Mouse (Mus musculus) liver, embryonic 14.5 days (tissue): ENCODE measurements around the gene Mical3. TPM values are rescaled to one million over a fixed set of nuclear protein-coding genes. Genes with fewer than 3 reads are reported as not detected.
A peak's percentile ranks its signal among the peaks of the same experiment; 100 is the strongest.

ENCODE experiments used
- ATAC-seq: fragments of 200-750 bp; cut with Nextera tagmentation; 2 replicates; pipeline ENCODE4 v1.8.0; 2017; ENCODE audit warnings: moderate number of reproducible peaks, mild to moderate bottlenecking, moderate library complexity; ENCODE audit not compliant: insufficient read depth
- DNase-seq, 3 experiments: peaks; one replicate each; pipeline ENCODE4 v3.0.0-alpha.2; 2012 to 2013; ENCODE audit warnings: low read depth in 3 of 3, low spot score in 3 of 3
- H3K27ac ChIP-seq: fragments of 300-500 bp; sonication (generic); 2 replicates; pipeline ENCODE4 v1.5.1; 2014; ENCODE audit warnings: moderate library complexity, mild to moderate bottlenecking, control low read depth, inconsistent platforms
- H3K27me3 ChIP-seq: fragments of 300-500 bp; sonication (generic); 2 replicates; pipeline ENCODE4 v1.6.1; 2014; ENCODE audit warnings: mild to moderate bottlenecking, low read length, moderate library complexity; ENCODE audit not compliant: control insufficient read depth, insufficient read depth
- H3K36me3 ChIP-seq: fragments of 300-500 bp; sonication (generic); replicated peaks from 2 replicates; pipeline ENCODE4 v1.6.1; 2014; ENCODE audit warnings: low read depth; ENCODE audit not compliant: control insufficient read depth, insufficient read depth
- H3K4me1 ChIP-seq, 2 experiments: fragments of 200-500 bp in 1 of 2; fragments of 300-500 bp in 1 of 2; sonication (generic) in 1 of 2; replicated peaks; 2 replicates each; pipeline ENCODE4 v1.6.1; 2012 to 2014; ENCODE audit warnings: antibody characterized with exemption in 1 of 2, inconsistent platforms in 1 of 2, low read length in 1 of 2; ENCODE audit not compliant: control insufficient read depth in 2 of 2, insufficient read depth in 2 of 2
- H3K4me2 ChIP-seq: fragments of 300-500 bp; sonication (generic); 2 replicates; pipeline ENCODE4 v1.6.1; 2014; ENCODE audit warnings: low read depth, mild to moderate bottlenecking, control low read depth, moderate library complexity
- H3K4me3 ChIP-seq, 2 experiments: fragments of 200-500 bp in 1 of 2; fragments of 300-500 bp in 1 of 2; sonication (generic) in 1 of 2; 2 replicates each; pipeline ENCODE4 v1.5.1; 2012 to 2014; ENCODE audit warnings: low read depth in 2 of 2, low read length in 2 of 2, mild to moderate bottlenecking in 2 of 2, control low read depth in 1 of 2, inconsistent platforms in 1 of 2, moderate library complexity in 1 of 2; ENCODE audit not compliant: insufficient read depth in 1 of 2
- H3K9ac ChIP-seq: fragments of 300-500 bp; sonication (generic); replicated peaks from 2 replicates; pipeline ENCODE4 v1.6.1; 2014; ENCODE audit warnings: mild to moderate bottlenecking, control low read depth, moderate library complexity
- H3K9me3 ChIP-seq: fragments of 300-500 bp; sonication (generic); 2 replicates; pipeline ENCODE4 v1.6.1; 2016; ENCODE audit warnings: low read length, mixed read lengths; ENCODE audit not compliant: control insufficient read depth
- CTCF ChIP-seq: IDR thresholded peaks from 2 replicates; pipeline ENCODE4 v1.5.1; 2016; ENCODE audit warnings: antibody characterized with exemption, low read depth, control low read depth
- EP300 ChIP-seq: IDR thresholded peaks from 2 replicates; pipeline ENCODE4 v1.6.1; 2016; ENCODE audit warnings: antibody characterized with exemption, low read depth
- WGBS: fragments of 180-500 bp; shearing (Covaris S2); extraction: QIAGEN DNeasy Blood & Tissue Kit; methylation state at CpG from one replicate; pipeline ENCODE4 v1.1.7; 2014; ENCODE audit not compliant: insufficient replicate concordance; 5-methylcytosine and 5-hydroxymethylcytosine counted together
- polyA plus RNA-seq, 2 experiments: library from polyadenylated mRNA; depleted of rRNA in 1 of 2; stranded (reverse) in 1 of 2; unstranded in 1 of 2; fragments of >200 nt; fragmentation: Nextera tagmentation in 1 of 2; extraction: Ambion mirVana in 1 of 2; gene quantifications; 2 replicates each; pipeline versions ENCODE4 v1.2.1 to v1.2.3; 2012 to 2014

The Mical3 gene
- polyA plus RNA-seq, 2 experiments = 8.1 to 9.4 TPM

DNA sequence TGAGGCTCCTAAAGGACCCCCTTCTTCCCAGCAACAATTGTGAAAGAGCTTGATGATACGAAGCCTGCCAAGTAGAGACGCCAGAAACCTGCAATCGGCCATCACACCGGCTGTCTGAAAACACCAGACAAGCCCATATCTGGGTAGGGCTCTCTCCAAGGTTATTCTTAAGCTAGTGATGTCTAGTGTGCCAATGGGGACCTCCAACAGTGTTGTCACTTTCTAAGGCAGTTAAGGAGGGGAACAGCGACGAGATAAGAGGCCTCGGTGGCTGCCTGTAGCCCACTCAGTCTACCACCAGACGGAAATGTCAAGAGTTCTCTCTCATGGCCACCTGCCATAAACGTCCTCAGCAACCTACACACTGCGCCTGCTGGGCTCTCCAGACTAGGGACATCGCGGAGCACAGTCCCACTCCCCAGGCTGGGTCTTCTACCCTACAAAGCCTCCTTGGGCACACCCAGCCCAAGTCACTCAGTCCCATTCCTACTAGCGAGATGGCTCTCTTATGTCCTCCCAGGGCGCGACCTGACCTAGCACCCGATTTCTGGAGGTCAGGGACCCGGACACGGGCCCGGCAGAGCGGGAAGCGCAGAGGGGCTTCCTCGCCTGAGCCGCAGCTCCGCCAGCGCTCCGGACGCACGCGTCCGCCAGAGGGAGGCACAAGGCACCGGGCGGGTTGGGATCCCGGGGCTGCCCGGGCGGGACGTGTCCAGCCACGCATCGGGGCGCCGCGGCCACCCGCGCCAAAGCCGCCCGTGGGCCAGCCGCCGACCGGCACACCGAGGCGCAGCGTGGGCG, 21.4 kb downstream of the Mical3 start:
- peaks cover 11% of the 10 kb centered on the region for H3K36me3 ChIP-seq
- H3K9ac ChIP-seq = peak overlapping the region; percentile 99
- peak overlapping the region; percentile 96 for H3K27ac ChIP-seq
- H3K4me2 ChIP-seq = peak overlapping the region; percentile 91
- H3K4me1 ChIP-seq = peaks cover 36 to 37% of the 10 kb centered on the region in 2 experiments
- peak overlapping the region; percentile 89 to 100 for H3K4me3 ChIP-seq
- H3K9me3 ChIP-seq = no peaks in the 10 kb centered on the region
- under 1% methylated on average over 51 of the region's 52 CpGs for WGBS
- H3K27me3 ChIP-seq = no peaks in the 10 kb centered on the region
- ATAC-seq (peak; percentile 12), DNase-seq (peak in 2 of 3 experiments; percentile 45 to 55)
- TF ChIP-seq CTCF (peak; percentile 32), EP300 (no peak)

GRCm38 (mm10) chr6:121108075-121108474, 22.7 kb downstream of the Mical3 start:
- H3K9ac ChIP-seq = peak overlapping the region; percentile 99
- TF ChIP-seq CTCF (no peak), EP300 (no peak)
- H3K36me3 ChIP-seq = peaks cover 11% of the 10 kb centered on the region
- peak overlapping the region; percentile 91 for H3K4me2 ChIP-seq
- H3K4me3 ChIP-seq = peak overlapping the region in 1 of 2 experiments; percentile 100; a peak in 2 of 4 replicates
- WGBS = 40% methylated on average over 1 of the region's 1 CpGs
- peaks cover 37 to 38% of the 10 kb centered on the region in 2 experiments for H3K4me1 ChIP-seq
- no peaks in the 10 kb centered on the region for H3K9me3 ChIP-seq
- H3K27me3 ChIP-seq = no peaks in the 10 kb centered on the region
- ATAC-seq (no peak), DNase-seq (no peak)
- H3K27ac ChIP-seq = no peak overlapping the region

DNA sequence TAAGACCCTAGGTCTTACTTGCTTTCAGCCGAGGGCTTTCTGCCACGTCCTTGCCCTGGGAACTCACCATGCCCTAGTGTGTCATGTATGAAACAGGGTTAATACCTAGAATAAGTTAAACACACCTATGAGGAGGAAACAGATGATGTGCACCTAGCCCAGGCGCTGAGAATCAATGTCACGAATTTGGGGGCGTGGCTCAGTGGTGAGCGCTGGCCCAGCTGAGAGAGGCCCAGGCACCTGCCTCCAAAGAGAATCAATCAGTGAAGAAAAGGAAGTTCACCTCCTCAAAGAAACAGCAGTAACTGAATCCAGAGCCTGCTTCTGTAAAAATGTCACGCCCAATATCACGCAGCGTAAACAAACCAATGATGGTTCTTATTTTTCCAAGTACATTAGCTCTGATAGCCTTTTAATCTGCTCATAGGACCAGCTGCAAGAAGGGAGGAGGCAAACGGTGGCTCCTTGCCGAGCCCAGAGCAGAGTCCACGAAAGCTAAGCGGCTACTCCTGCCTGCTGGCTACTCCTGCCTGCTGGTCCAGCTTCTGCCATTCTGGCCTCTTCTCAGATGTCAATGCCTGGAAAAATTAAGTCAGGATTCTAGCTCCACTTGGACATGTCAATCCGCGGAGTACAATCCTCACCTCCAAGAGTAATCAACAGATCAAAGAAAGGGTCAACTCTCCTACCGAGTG, 23.9 kb downstream of the Mical3 start:
- no peak overlapping the region for H3K9ac ChIP-seq
- no peaks in the 10 kb centered on the region for H3K9me3 ChIP-seq
- WGBS = 83% methylated on average over 16 of the region's 16 CpGs
- ATAC-seq = no peak
- H3K27me3 ChIP-seq = no peaks in the 10 kb centered on the region
- peaks cover 34 to 35% of the 10 kb centered on the region in 2 experiments for H3K4me1 ChIP-seq
- peaks cover 11% of the 10 kb centered on the region for H3K36me3 ChIP-seq
- H3K27ac ChIP-seq = no peak overlapping the region
- no peak for TF ChIP-seq CTCF
- no peak for TF ChIP-seq EP300
- DNase-seq = no peak
- no peak overlapping the region for H3K4me3 ChIP-seq
- H3K4me2 ChIP-seq = no peak overlapping the region

- TF ChIP-seq EP300 (no peak), CTCF (no peak)
- H3K4me3 ChIP-seq = no peak overlapping the region
- 76% methylated on average over 4 of the region's 4 CpGs for WGBS
- peaks cover 11% of the 10 kb centered on the region for H3K36me3 ChIP-seq
- H3K9ac ChIP-seq = no peak overlapping the region
- no peak for DNase-seq
- H3K9me3 ChIP-seq = no peaks in the 10 kb centered on the region
- no peak overlapping the region for H3K4me2 ChIP-seq
- no peak for ATAC-seq
- no peaks in the 10 kb centered on the region for H3K27me3 ChIP-seq
- H3K4me1 ChIP-seq = peaks cover 32 to 36% of the 10 kb centered on the region in 2 experiments
- no peak overlapping the region for H3K27ac ChIP-seq
Observed at GRCm38 (mm10) chr6:121105726-121106125, 25.1 kb downstream of the Mical3 start.

DNA sequence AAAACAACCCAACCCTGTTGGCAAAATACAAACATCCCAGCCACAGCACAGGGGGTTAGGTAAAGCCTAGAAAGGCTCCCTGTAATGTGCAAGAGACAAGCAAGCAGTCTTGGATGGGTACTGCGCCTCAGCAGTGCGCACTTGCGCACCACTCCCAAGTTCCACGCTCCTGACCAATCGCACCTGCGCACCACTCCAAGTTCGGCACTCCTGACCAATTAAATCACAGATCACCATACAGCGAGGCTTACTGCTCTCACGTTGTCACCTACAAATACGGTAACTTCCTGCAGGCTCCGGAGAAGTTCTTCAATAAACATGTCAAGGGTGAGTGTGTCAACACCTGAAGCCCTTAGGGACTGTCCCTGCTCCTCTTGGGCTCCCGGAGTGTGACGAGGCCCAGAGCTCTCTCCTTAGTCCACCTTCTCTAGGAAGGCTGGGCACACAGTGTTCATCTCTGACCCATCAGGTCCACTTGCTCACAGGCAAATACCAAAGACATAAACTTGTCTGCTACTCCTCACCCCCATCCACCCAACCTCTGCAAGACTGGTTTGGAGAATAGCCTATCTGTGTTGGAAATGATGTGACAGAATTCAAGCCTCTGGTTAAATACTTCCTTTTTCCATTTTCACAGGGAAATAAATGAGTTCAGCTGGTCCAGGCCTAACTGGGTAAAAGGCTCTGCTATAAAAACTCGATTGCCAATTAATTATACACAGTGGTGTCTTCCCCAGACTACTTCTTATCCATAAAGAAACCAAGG, 27.2 kb downstream of the Mical3 start:
- H3K4me3 ChIP-seq = no peak overlapping the region
- H3K27ac ChIP-seq = no peak overlapping the region
- H3K9ac ChIP-seq = no peak overlapping the region
- no peak for DNase-seq
- TF ChIP-seq EP300 = no peak
- no peak for TF ChIP-seq CTCF
- peaks cover 31 to 48% of the 10 kb centered on the region in 2 experiments for H3K4me1 ChIP-seq
- H3K36me3 ChIP-seq = peaks cover 11% of the 10 kb centered on the region
- no peak for ATAC-seq
- no peaks in the 10 kb centered on the region for H3K9me3 ChIP-seq
- H3K27me3 ChIP-seq = no peaks in the 10 kb centered on the region
- no peak overlapping the region for H3K4me2 ChIP-seq
- WGBS = 88% methylated on average over 14 of the region's 14 CpGs
